Mouse (Mus musculus) large intestine, adult 2 months (tissue): ENCODE results near the gene Atp2b1. TPM values are rescaled to one million over a fixed set of nuclear protein-coding genes. Genes with fewer than 3 reads are reported as not detected.

Source experiments
- DNase-seq: peaks from one replicate; pipeline ENCODE4 v3.0.0-alpha.2; 2012; ENCODE audit warnings: low read depth, low spot score
- WGBS: fragments of 180-500 bp; shearing (Covaris S2); methylation state at CpG from one replicate; pipeline ENCODE4 v1.1.7; 2018; 5-methylcytosine and 5-hydroxymethylcytosine counted together
- polyA plus RNA-seq: library from polyadenylated mRNA; depleted of rRNA; stranded (reverse); fragments of >200 nt; gene quantifications from 2 replicates; pipeline ENCODE4 v1.2.3, GENCODE M21; 2012

Gene Atp2b1
- polyA plus RNA-seq, 1 experiment: 14.3 TPM

DNA sequence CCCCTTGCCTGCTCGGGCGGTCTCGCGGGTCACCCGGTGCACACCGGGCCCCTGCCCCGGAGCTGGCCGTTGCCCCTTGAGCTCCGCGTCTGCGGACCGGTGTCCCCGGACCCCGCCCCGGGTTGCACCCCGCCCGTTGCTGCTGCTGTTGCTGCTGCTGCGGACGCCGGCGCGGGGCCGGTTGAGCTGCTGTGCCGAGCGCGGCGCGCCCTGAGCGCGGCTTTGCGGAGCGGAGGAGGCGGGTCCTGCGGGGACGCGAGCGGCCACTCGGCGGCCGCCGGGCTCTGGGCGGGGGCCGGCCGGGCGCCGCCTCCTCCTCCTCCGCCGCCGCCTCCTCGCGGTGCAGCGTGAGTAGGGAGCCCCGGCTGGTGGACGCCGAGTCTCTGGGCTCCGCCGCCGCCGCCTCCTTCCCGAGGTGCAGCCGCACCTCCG lies 620 bp downstream of the Atp2b1 start:
- WGBS: under 1% methylated on average over 59 of the region's 62 CpGs
- DNase-seq: no peak

DNA sequence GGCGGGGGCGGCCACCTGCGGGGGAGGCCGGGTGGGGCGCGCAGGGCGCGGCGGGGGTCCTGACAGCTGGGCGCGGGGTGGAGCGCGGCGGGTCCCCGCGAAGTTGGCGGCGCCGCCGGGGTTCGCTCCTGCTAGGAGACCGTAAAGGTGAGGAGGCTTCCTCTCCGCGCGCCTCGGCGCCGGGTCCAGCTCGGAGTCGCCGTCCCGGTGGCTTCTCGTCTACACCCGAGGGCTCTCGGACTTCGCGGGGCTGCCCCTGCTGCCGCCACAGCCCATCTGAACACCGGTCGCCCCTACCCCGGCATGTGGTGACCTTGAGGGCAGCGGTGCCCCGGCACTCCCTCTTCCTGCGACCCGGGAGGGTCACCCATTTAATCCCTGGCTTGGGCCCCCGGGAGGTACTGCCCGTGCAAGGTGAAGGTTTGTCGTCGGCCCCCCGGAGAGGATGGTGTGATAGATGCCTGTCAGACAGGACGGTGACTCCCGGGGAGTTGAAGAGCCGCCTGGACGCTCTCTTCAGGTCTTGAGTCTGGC lies 1.3 kb downstream of the Atp2b1 start:
- DNase-seq: no peak
- WGBS: under 1% methylated on average over 54 of the region's 54 CpGs

DNA sequence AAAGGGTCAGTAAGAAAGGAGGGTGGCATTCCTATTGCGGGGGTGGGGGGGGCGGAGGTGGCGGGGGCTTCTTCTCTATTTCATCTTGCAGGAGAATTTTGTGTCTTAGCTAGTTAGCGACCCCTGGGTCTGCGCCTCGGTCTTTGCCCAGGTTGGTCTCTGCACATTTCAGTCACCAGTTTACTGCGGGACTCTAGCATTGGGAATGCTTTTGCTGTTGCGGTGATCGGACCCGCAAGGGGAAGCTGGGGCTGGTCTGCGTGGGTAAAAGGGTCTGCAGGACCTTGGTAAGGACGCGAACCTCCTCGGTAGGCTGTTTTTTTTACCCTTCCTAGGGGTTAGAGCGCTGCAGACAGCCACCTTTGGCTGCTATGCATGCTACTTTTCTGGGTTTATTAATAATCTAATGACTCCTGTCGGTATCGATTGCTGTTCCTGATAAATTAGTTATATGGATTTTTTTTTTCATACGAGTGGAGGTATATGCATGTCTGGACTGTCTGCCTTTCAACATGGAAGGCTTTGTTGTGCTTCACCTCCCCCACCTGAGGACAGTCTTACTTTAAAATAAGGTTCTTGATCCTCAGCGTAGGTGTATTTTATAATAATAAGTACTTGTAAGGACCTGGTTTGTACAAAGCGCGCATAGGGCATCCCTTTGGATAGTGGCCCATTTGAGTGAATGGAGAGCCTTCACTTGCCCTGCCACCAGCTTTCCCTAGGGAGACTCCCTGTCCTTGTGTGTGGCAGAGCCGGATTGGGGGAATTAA lies 2.0 kb downstream of the Atp2b1 start:
- WGBS: 8% methylated on average over 22 of the region's 22 CpGs

DNA sequence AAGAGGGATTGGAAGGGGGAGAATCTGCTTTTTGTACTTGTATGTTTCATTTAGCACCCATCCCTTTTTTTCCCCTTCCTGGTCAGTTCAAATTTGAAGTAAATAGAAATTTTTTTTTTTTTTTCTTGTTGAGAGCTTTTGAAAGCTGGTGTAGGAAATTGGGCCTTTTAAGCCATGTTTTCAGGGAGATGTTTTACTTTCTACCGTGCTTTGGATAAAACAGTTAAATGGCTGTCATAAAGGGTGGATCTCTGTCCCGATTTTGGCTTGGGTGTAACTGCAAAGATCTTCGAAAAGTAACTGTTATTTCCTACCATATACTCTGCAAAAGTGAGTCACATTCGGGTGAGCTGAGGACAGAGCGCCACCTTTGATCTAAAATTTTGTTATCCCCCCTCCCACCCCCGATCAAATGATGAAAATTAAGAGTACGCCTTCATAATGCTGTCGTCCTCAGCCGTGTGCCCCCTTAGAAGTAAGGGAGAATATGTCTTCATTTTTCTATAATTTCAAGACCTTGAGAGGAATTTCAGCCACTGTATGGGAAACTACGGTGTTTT lies 2.7 kb downstream of the Atp2b1 start:
- WGBS: 48% methylated on average over 10 of the region's 10 CpGs
- no peak for DNase-seq

More for the DNA sequence above, 2.0 kb downstream of the Atp2b1 start:
- DNase-seq: no peak

DNA sequence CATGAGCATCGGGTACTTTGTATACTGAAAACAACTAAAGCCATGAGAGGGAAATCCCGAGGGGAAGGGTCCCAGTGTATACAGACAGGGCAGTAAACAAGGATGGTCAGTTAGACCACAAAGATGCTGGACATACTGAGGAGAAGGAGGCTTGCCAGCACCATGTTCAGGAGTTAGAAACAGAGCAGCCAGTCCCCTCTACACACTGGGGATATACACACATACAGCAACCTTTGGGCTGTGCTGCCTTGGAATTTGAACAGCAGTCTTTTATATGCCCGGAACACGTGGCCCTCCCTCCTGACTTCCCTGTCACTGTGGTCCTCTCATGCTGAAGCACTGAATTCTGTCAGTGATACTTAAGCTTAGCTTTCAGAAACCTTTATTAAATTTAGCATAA lies 10.9 kb downstream of the Atp2b1 start:
- 42% methylated on average over 4 of the region's 4 CpGs for WGBS
- DNase-seq: no peak

GRCm38 (mm10) chr10:98926991-98927390 lies 12.8 kb downstream of the Atp2b1 start:
- DNase-seq: no peak

DNA sequence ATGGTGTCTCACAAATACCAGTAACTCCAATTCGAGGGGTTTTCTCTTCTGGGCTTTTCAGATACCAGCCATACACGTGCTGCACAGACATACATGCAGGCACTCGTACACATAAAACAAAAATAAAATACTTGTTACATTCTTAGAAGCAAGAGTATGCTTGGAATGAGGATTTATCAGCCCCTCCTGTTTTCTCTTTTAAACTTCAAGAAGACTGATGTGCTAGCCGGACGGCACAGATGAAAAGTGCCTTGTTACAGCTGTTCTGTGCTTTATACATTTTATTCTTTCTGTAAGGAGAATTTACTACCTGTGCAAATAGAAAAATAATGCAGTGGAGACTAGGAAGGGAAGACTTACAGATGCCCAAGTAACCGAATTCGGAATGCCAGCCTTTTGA lies 15.2 kb downstream of the Atp2b1 start:
- 56% methylated on average over 7 of the region's 7 CpGs for WGBS
- no peak for DNase-seq

DNA sequence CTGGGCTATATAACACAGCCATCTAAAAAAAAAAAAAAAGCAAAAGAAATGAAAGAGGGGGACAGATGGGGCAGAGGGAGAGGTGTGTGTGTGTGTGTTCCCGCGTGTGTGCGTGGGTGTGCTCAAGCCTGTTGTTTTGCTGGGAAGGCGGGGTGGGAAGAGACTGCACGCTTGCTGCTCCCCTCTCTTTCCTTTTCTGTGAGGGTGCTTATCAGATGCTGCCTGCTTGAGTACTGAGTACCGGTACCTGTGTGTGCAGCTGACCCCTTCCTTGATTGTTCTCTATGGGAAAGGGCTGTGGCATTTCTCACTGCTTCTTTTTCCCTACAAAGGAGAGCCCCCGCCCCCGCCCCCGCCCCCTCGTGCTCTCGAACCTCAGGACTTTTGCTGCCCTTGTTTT lies 15.9 kb downstream of the Atp2b1 start:
- WGBS: 55% methylated on average over 11 of the region's 11 CpGs
- no peak for DNase-seq

GRCm38 (mm10) chr10:98940137-98940536 lies 25.9 kb downstream of the Atp2b1 start:
- WGBS: 26% methylated on average over 4 of the region's 4 CpGs

DNA sequence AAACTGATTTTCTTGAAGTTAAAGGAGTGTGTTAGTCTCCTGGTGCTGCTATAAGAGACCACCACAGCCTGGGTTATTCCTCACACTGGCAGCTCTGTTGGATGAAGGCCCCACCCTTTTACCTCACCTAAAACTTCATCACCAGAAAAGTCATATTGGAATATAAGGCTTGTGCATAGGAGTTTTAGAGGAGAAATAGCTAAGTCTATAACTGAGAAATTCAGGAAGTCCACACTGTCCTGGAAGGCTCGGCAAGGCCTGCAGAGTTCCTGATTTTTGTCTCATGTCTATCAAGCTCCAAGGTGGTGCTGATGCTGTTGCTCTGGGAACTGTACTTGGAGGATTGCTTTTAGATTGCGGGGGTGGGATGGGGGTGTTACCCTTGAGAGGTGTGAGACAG lies 26.6 kb downstream of the Atp2b1 start:
- no peak for DNase-seq
- 86% methylated on average over 2 of the region's 2 CpGs for WGBS

More at GRCm38 (mm10) chr10:98940137-98940536, 25.9 kb downstream of the Atp2b1 start:
- no peak for DNase-seq

GRCm38 (mm10) chr10:98941991-98942390 lies 27.8 kb downstream of the Atp2b1 start:
- DNase-seq: no peak
- 58% methylated on average over 6 of the region's 6 CpGs for WGBS

DNA sequence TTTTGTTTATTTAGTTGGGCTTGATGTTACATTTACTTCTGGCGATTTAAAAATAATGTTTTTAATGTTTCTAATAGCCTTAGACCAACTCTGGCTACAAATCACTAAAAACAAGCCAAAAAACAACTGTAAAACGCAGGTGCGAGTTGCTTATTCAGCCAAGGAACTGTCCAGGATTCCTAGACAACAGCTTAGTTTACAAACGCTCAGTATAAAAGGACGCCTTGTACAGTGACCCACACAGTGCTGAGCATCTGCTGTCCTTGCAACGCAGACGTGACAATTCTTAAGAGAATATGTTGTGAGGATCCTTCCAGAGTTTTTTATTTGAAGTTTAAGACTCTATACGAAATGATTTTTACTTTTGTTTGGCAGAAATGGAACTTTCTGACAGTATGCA lies 28.8 kb downstream of the Atp2b1 start:
- 79% methylated on average over 8 of the region's 8 CpGs for WGBS
- DNase-seq: no peak

DNA sequence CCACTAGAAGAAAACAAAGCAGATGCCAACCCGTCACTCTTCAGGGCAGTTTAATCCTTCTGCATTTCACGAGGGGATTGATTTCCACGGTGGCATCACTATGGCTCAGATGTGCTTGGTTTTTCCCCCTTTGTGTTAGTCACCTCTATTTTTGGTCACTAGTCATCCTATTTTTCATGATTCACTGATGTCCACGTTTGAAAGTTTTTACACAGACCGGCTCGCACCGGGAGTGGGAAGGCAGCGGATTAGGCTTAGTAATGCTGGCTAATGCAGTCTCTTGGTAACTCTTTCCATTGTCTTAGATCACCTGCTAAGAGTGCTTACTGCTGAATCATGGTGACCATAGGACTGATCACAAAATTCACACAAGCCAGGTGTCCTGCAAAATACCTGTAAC lies 29.7 kb downstream of the Atp2b1 start:
- 71% methylated on average over 8 of the region's 8 CpGs for WGBS
- no peak for DNase-seq

- DNase-seq: no peak
- 68% methylated on average over 9 of the region's 9 CpGs for WGBS
Observed at GRCm38 (mm10) chr10:98946031-98946791, 32.0 kb downstream of the Atp2b1 start.

- 58% methylated on average over 2 of the region's 2 CpGs for WGBS
Observed at GRCm38 (mm10) chr10:98947206-98947605, 33.0 kb downstream of the Atp2b1 start.

DNA sequence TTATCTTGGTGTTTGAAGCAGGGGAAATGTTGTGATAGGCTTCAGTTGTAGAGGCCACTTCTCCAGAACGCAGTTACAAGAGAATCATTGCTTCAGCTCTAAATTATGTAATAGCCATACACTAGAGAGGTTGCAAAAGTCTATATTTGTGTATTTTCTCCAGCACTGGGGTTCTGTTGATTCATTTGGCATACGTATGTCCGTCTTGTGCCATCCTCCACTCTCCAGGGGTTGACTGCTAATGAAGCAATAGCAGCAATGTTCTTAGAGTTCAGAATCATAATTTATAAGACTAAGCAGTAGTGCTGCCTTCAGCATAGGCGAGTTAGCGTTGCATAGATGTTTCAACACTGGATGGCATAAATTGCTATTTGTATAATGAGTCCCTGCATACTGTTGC lies 33.9 kb downstream of the Atp2b1 start:
- 74% methylated on average over 5 of the region's 5 CpGs for WGBS
- DNase-seq: no peak

More at GRCm38 (mm10) chr10:98947206-98947605, 33.0 kb downstream of the Atp2b1 start:
- DNase-seq: no peak

- 43% methylated on average over 1 of the region's 1 CpGs for WGBS
- no peak for DNase-seq
Observed at GRCm38 (mm10) chr10:98949750-98950149, 35.5 kb downstream of the Atp2b1 start.

DNA sequence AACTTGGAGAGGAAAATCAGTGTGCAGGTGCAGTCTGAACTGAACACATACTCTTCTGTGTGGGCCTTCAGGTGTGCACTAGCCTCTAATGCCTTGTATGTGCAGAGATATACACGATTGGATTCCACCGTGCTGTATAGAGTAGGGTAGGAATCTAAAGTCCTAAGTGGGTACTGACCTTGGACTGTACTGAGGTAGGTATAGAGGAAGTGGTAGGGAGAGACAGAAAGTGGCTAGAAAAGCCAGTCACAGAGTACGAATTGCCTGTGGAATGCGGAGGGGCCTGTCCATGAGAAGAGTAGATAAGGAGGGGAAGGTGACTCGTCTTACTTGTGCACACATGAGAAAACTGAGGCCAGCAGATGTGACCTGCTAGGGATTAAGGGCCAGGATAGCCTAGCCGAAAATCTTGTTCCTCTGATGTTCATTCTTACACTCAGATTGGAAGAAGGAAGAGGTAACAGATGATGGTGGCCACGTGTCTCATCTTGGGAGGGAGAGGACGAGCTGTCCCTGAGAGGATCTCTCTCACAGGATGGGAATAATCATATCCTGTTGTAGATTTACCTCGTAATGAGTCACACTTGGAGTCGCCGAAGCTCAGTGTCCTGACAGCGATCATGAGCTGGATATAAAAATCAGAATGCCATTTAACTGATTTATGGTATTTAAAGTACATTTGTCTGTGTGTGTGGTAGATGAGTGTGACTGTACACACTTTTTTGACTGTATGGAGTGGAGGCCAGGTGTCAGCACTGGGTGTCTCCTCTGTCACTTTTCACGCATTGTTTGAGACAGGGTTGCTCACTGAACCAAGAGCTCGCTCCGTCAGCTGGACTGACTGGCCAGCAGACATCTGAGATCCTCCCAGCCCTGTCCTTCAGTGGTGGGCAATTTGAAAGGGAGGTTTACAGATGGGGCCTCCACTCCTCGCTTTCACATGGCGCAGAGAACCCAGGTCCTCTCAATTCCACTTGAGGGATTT lies 37.4 kb downstream of the Atp2b1 start:
- DNase-seq: no peak
- 69% methylated on average over 17 of the region's 17 CpGs for WGBS

DNA sequence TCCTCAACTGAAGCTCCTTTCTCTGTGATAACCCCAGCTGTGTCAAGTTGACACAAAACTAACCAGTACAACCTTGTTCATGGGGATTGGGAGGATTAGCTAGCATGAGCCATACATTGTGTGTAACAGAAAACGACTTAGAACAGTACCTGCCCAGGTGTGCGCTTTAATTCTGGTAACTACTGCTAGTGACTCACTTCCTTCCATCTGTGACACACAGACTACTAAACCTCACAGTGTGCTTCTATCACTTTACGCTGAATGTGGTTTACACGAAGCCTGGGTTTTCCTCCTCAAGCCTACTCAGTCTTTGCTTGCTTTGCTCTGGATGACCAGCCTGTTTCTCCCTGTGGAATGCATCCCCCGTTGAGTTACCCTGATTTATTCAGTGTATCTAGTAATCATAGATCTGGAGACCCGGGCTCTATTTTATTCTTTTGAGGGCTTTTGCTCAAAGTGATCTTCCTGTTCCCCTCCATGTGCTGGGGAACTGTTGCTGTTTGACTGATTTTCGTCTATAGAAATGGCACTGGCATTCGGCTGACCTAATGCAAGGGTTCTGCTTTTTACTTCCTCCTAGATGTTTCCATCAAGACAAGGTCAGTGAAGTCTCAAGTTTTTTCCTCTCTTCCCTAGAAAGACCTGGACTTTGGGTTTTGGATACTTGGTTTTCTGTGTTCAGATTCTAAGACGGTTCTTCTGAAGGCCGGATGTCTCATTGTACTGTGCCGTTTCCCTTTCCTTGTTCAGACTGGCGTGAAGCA lies 40.2 kb downstream of the Atp2b1 start:
- no peak for DNase-seq
- WGBS: 75% methylated on average over 12 of the region's 12 CpGs
